Mouse (Mus musculus) CH12.LX (cell line): ENCODE results near the gene Cyp4a14.

Source experiments
- CHD2 ChIP-seq: IDR thresholded peaks from 2 replicates; pipeline ENCODE4 v1.6.1; 2011; ENCODE audit warnings: low read length, improper control_type of control experiment
- CTCF ChIP-seq, 2 experiments: IDR thresholded peaks in 1 of 2; conservative IDR thresholded peaks in 1 of 2; 2 replicates each; pipeline ENCODE4 v1.5.1; 2011 to 2012; ENCODE audit warnings: low read depth in 2 of 2, low read length in 2 of 2, improper control_type of control experiment in 1 of 2, inconsistent platforms in 1 of 2, mild to moderate bottlenecking in 1 of 2, moderate library complexity in 1 of 2
- KAT2A ChIP-seq: IDR thresholded peaks from 2 replicates; pipeline ENCODE4 v1.6.1; 2012; ENCODE audit warnings: low read length, improper control_type of control experiment, inconsistent platforms; ENCODE audit not compliant: insufficient replicate concordance
- MAX ChIP-seq: IDR thresholded peaks from 2 replicates; pipeline ENCODE4 v1.6.1; 2011; ENCODE audit warnings: low read length, improper control_type of control experiment
- POLR2A ChIP-seq: IDR thresholded peaks from 2 replicates; pipeline ENCODE4 v1.6.1; 2011; ENCODE audit warnings: low read depth, mild to moderate bottlenecking, improper control_type of control experiment, low read length
- UBTF ChIP-seq: IDR thresholded peaks from 2 replicates; pipeline ENCODE4 v1.6.1; 2012; ENCODE audit warnings: low read depth, mild to moderate bottlenecking, inconsistent platforms, low read length, improper control_type of control experiment, moderate library complexity

DNA sequence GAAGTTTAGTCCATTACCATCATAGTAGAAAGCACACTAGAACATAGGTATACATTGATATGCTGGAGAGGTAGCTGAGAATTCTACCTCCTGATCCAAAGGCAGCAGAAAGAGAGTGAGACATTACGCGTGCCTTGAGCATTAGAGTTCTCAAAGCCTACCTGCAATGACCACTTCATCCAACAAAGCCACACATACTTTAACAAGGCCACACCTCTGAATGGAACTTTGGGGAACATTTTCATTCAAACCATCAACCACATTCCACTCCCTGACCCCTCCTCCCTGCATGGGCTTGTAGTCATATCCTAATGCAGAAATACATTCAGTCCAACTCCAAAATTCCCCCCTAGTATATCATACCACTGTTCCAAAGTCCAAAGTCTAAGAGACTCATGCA lies 25.8 kb upstream of the Cyp4a14 start:
- TF ChIP-seq UBTF (no peak), POLR2A (no peak), CHD2 (no peak), MAX (no peak), KAT2A (no peak), CTCF (conservative IDR thresholded peaks at IDR 0.05 in 1 of 2, IDR thresholded peaks at IDR 0.05 in 1 of 2; ENCODE audit: low read depth in 2 of 2, low read length in 2 of 2) (no peak)
